Mouse (Mus musculus) CH12.LX (cell line): ENCODE measurements around the gene Schip1. TPM values are rescaled to one million over a fixed set of nuclear protein-coding genes. Genes with fewer than 3 reads are reported as not detected.

Source experiments
- DNase-seq: peaks from one replicate; pipeline ENCODE4 v3.0.0-alpha.2; 2013; ENCODE audit errors: extremely low read depth
- H3K27ac ChIP-seq: 2 replicates; pipeline ENCODE4 v1.5.1; 2012; ENCODE audit warnings: low read depth, mild to moderate bottlenecking, control low read depth, moderate library complexity; ENCODE audit not compliant: insufficient read depth
- H3K27me3 ChIP-seq: replicated peaks from 2 replicates; pipeline ENCODE3; 2012; ENCODE audit warnings: inconsistent platforms
- H3K36me3 ChIP-seq, 2 experiments: replicated peaks in 1 of 2; 2 replicates each; pipeline versions ENCODE3 to v1.6.1; 2012; ENCODE audit warnings: inconsistent platforms in 1 of 2, low read length in 1 of 2, mild to moderate bottlenecking in 1 of 2, mixed read lengths in 1 of 2, moderate library complexity in 1 of 2; ENCODE audit not compliant: control insufficient read depth in 1 of 2, insufficient read depth in 1 of 2
- H3K4me1 ChIP-seq, 2 experiments: 2 replicates each; pipeline ENCODE4 v1.6.1; 2012; ENCODE audit warnings: inconsistent platforms in 1 of 2, moderate library complexity in 1 of 2; ENCODE audit not compliant: insufficient read depth in 2 of 2, control insufficient read depth in 1 of 2
- H3K4me2 ChIP-seq: 2 replicates; pipeline ENCODE4 v1.6.1; 2012; ENCODE audit warnings: low read depth, mild to moderate bottlenecking, control low read depth; ENCODE audit not compliant: poor library complexity, insufficient read depth, severe bottlenecking
- H3K4me3 ChIP-seq, 3 experiments: fragments of 150-350 bp in 1 of 3; sonication (generic) in 1 of 3; replicated peaks in 1 of 3; 2 replicates each; pipeline versions ENCODE3 to v1.5.1; 2011 to 2012; ENCODE audit warnings: low read depth in 2 of 3, low read length in 2 of 3, mild to moderate bottlenecking in 2 of 3, moderate library complexity in 2 of 3, control low read depth in 1 of 3, improper control_type of control experiment in 1 of 3, inconsistent platforms in 1 of 3, mixed read lengths in 1 of 3; ENCODE audit not compliant: poor library complexity in 1 of 3
- H3K79me2 ChIP-seq: replicated peaks from 2 replicates; pipeline ENCODE4 v1.6.1; 2012; ENCODE audit warnings: mild to moderate bottlenecking, moderate library complexity; ENCODE audit not compliant: control insufficient read depth, poor library complexity, insufficient read depth, severe bottlenecking; ENCODE audit errors: extremely low read depth
- H3K9ac ChIP-seq: 2 replicates; pipeline ENCODE4 v1.6.1; 2012; ENCODE audit warnings: low read depth, mild to moderate bottlenecking, control low read depth, moderate library complexity; ENCODE audit not compliant: insufficient read depth
- H3K9me3 ChIP-seq: replicated peaks from 2 replicates; pipeline ENCODE3; 2012; ENCODE audit warnings: low read length, inconsistent platforms, mixed read lengths
- CTCF ChIP-seq, 2 experiments: IDR thresholded peaks in 1 of 2; conservative IDR thresholded peaks in 1 of 2; 2 replicates each; pipeline ENCODE4 v1.5.1; 2011 to 2012; ENCODE audit warnings: low read depth in 2 of 2, low read length in 2 of 2, improper control_type of control experiment in 1 of 2, inconsistent platforms in 1 of 2, mild to moderate bottlenecking in 1 of 2, moderate library complexity in 1 of 2
- E2F4 ChIP-seq: IDR thresholded peaks from 2 replicates; pipeline ENCODE4 v1.6.1; 2011; ENCODE audit warnings: low read depth, low read length, improper control_type of control experiment; ENCODE audit not compliant: insufficient replicate concordance
- ELF1 ChIP-seq: IDR thresholded peaks from 2 replicates; pipeline ENCODE4 v1.6.1; 2014; ENCODE audit warnings: low read depth, mild to moderate bottlenecking, inconsistent platforms, low read length, improper control_type of control experiment
- EP300 ChIP-seq: IDR thresholded peaks from 2 replicates; pipeline ENCODE4 v1.6.1; 2011; ENCODE audit warnings: low read length, improper control_type of control experiment
- ETS1 ChIP-seq: conservative IDR thresholded peaks from 2 replicates; pipeline ENCODE4 v1.6.1; 2012; ENCODE audit warnings: low read depth, mild to moderate bottlenecking, inconsistent platforms, low read length, improper control_type of control experiment, moderate library complexity
- GABPA ChIP-seq: IDR thresholded peaks from 2 replicates; pipeline ENCODE4 v1.6.1; 2012; ENCODE audit warnings: low read depth, low read length, improper control_type of control experiment, inconsistent platforms; ENCODE audit not compliant: insufficient replicate concordance
- HCFC1 ChIP-seq: IDR thresholded peaks from 2 replicates; pipeline ENCODE4 v1.6.1; 2012; ENCODE audit warnings: low read depth, mild to moderate bottlenecking, inconsistent platforms, low read length, improper control_type of control experiment
- IRF4 ChIP-seq: IDR thresholded peaks from 2 replicates; pipeline ENCODE4 v1.6.1; 2014; ENCODE audit warnings: low read depth, mild to moderate bottlenecking, inconsistent platforms, low read length, improper control_type of control experiment
- JUN ChIP-seq: IDR thresholded peaks from 2 replicates; pipeline ENCODE4 v1.6.1; 2011; ENCODE audit warnings: low read depth, mild to moderate bottlenecking, low read length, improper control_type of control experiment, moderate library complexity; ENCODE audit not compliant: insufficient read depth
- JUND ChIP-seq: conservative IDR thresholded peaks from 2 replicates; pipeline ENCODE4 v1.6.1; 2011; ENCODE audit warnings: low read depth, low read length, improper control_type of control experiment
- KAT2A ChIP-seq: IDR thresholded peaks from 2 replicates; pipeline ENCODE4 v1.6.1; 2012; ENCODE audit warnings: low read length, improper control_type of control experiment, inconsistent platforms; ENCODE audit not compliant: insufficient replicate concordance
- MAFK ChIP-seq: IDR thresholded peaks from 2 replicates; pipeline ENCODE4 v1.6.1; 2011; ENCODE audit warnings: low read length, improper control_type of control experiment; ENCODE audit not compliant: insufficient replicate concordance
- MAX ChIP-seq: IDR thresholded peaks from 2 replicates; pipeline ENCODE4 v1.6.1; 2011; ENCODE audit warnings: low read length, improper control_type of control experiment
- MAZ ChIP-seq: IDR thresholded peaks from 2 replicates; pipeline ENCODE4 v1.6.1; 2012; ENCODE audit warnings: low read depth, mild to moderate bottlenecking, inconsistent platforms, low read length, improper control_type of control experiment, moderate library complexity
- MXI1 ChIP-seq: IDR thresholded peaks from 2 replicates; pipeline ENCODE4 v1.6.1; 2011; ENCODE audit warnings: mild to moderate bottlenecking, low read depth, low read length, improper control_type of control experiment
- MYC ChIP-seq: IDR thresholded peaks from 2 replicates; pipeline ENCODE4 v1.6.1; 2011; ENCODE audit warnings: low read depth, mild to moderate bottlenecking, improper control_type of control experiment, low read length
- NELFE ChIP-seq: IDR thresholded peaks from 2 replicates; pipeline ENCODE4 v1.6.1; 2011; ENCODE audit warnings: low read depth, low read length, improper control_type of control experiment
- POLR2AphosphoS2 ChIP-seq: IDR thresholded peaks from 2 replicates; pipeline ENCODE4 v1.6.1; 2011; ENCODE audit warnings: low read depth, low read length, improper control_type of control experiment
- RAD21 ChIP-seq: IDR thresholded peaks from 2 replicates; pipeline ENCODE4 v1.6.1; 2011; ENCODE audit warnings: low read depth, mild to moderate bottlenecking, low read length, improper control_type of control experiment, moderate library complexity
- SMC3 ChIP-seq: IDR thresholded peaks from 2 replicates; pipeline ENCODE4 v1.6.1; 2011; ENCODE audit warnings: low read depth, low read length, improper control_type of control experiment
- TBP ChIP-seq: conservative IDR thresholded peaks from 2 replicates; pipeline ENCODE4 v1.6.1; 2011; ENCODE audit warnings: low read depth, low read length, improper control_type of control experiment
- ZC3H11A ChIP-seq: IDR thresholded peaks from 2 replicates; pipeline ENCODE4 v1.6.1; 2012; ENCODE audit warnings: low read depth, mild to moderate bottlenecking, inconsistent platforms, low read length, improper control_type of control experiment
- ZKSCAN1 ChIP-seq: IDR thresholded peaks from 2 replicates; pipeline ENCODE4 v1.6.1; 2012; ENCODE audit warnings: low read depth, inconsistent platforms, low read length, improper control_type of control experiment, borderline replicate concordance
- ZMIZ1 ChIP-seq: IDR thresholded peaks from 2 replicates; pipeline ENCODE4 v1.6.1; 2012; ENCODE audit warnings: low read depth, mild to moderate bottlenecking, inconsistent platforms, low read length, improper control_type of control experiment
- dilution Hi-C: fragments of 300-500 bp; cut with MboI; formaldehyde crosslinking; loops from 2 replicates; pipeline ENCODE4 v1.14.3; 2020; ENCODE audit warnings: low sequenced_read_pairs; ENCODE audit not compliant: extremely low pct_unique_long_range_greater_than_20kb, extremely low pct_ligation_motif_present
- in situ Hi-C: fragments of 300-500 bp; cut with MboI; formaldehyde crosslinking; loops from 3 replicates; pipeline ENCODE4 v1.14.3; 2019; ENCODE audit warnings: low sequenced_read_pairs, low pct_ligation_motif_present, low pct_unique_long_range_greater_than_20kb, mixed read lengths
- polyA plus RNA-seq: library from polyadenylated mRNA; unstranded; fragments of >175 nt; gene quantifications from 2 replicates; pipeline ENCODE4 v1.2.1, GENCODE M21; 2012; ENCODE audit warnings: low read depth; ENCODE audit not compliant: insufficient read length
- total RNA-seq, 2 experiments: library from RNA; depleted of rRNA; stranded (reverse); fragments of 300-350 nt in 1 of 2; fragments of >200 nt in 1 of 2; gene quantifications; 2 replicates each; pipeline ENCODE4 v1.2.3; 2012 to 2014

Schip1 gene
- total and polyA plus RNA-seq, 3 experiments, result 0.25 to 0.36 TPM; not detected in 1

- Histone ChIP-seq H3K36me3 (no peaks in the 10 kb centered on the region), H3K4me2 (no peak overlapping the region), H3K27ac (no peak overlapping the region), H3K4me3 (no peak overlapping the region), H3K79me2 (no peaks in the 10 kb centered on the region), H3K27me3 (no peaks in the 10 kb centered on the region), H3K9me3 (no peaks in the 10 kb centered on the region), H3K9ac (no peak overlapping the region), H3K4me1 (no peaks in the 10 kb centered on the region)
- in situ Hi-C loops (no loop called here), dilution Hi-C loops (no loop called here)
- TF ChIP-seq NELFE, result no peak
- TF ChIP-seq IRF4, result no peak
- no peak for TF ChIP-seq POLR2AphosphoS2
- no peak for TF ChIP-seq MAX
- TF ChIP-seq MXI1, result no peak
- no peak for TF ChIP-seq GABPA
- no peak for TF ChIP-seq EP300
- no peak for TF ChIP-seq ZC3H11A
- no peak for TF ChIP-seq MAZ
- no peak for TF ChIP-seq E2F4
- TF ChIP-seq HCFC1, result no peak
- TF ChIP-seq MAFK, result no peak
- no peak for TF ChIP-seq ZMIZ1
- TF ChIP-seq KAT2A, result no peak
- TF ChIP-seq ZKSCAN1, result no peak
- no peak for TF ChIP-seq CTCF (conservative IDR thresholded peaks at IDR 0.05 in 1 of 2, IDR thresholded peaks at IDR 0.05 in 1 of 2; ENCODE audit: low read depth in 2 of 2, low read length in 2 of 2)
- no peak for DNase-seq
Observed at GRCm38 (mm10) chr3:68593073-68593867, 528.7 kb downstream of the Schip1 start.

GRCm38 (mm10) chr3:68595316-68595925 lies 530.8 kb downstream of the Schip1 start:
- Histone ChIP-seq H3K9me3 (no peaks in the 10 kb centered on the region), H3K4me3 (no peak overlapping the region), H3K4me1 (no peaks in the 10 kb centered on the region), H3K79me2 (no peaks in the 10 kb centered on the region), H3K4me2 (no peak overlapping the region), H3K27me3 (no peaks in the 10 kb centered on the region), H3K36me3 (no peaks in the 10 kb centered on the region), H3K9ac (no peak overlapping the region), H3K27ac (no peak overlapping the region)
- in situ Hi-C loops, result no loop called here
- no peak for TF ChIP-seq JUN
- no peak for TF ChIP-seq KAT2A
- no peak for TF ChIP-seq POLR2AphosphoS2
- no peak for TF ChIP-seq MAX
- TF ChIP-seq MYC, result no peak
- no peak for TF ChIP-seq ELF1
- TF ChIP-seq E2F4, result no peak
- no peak for TF ChIP-seq NELFE
- no peak for TF ChIP-seq ZKSCAN1
- no peak for TF ChIP-seq ETS1
- no peak for TF ChIP-seq SMC3
- TF ChIP-seq MXI1, result no peak
- TF ChIP-seq ZC3H11A, result no peak
- no peak for TF ChIP-seq RAD21
- TF ChIP-seq JUND, result no peak
- no peak for TF ChIP-seq TBP
- dilution Hi-C loops, result no loop called here
- DNase-seq, result no peak
